Mouse (Mus musculus) B cell, adult (primary cell): Measurements from ENCODE around the gene Drosha. TPM values are rescaled to one million over a fixed set of nuclear protein-coding genes. Genes with fewer than 3 reads are reported as not detected.

Experiments used
- total RNA-seq: library from RNA; stranded (reverse); gene quantifications from 4 replicates; pipeline ENCODE4 v1.2.4, GENCODE M21; 2023; ENCODE audit not compliant: inconsistent age

Drosha gene
- 20.2 to 25.1 TPM (median 22.8 TPM) in 4 replicates for total RNA-seq

DNA sequence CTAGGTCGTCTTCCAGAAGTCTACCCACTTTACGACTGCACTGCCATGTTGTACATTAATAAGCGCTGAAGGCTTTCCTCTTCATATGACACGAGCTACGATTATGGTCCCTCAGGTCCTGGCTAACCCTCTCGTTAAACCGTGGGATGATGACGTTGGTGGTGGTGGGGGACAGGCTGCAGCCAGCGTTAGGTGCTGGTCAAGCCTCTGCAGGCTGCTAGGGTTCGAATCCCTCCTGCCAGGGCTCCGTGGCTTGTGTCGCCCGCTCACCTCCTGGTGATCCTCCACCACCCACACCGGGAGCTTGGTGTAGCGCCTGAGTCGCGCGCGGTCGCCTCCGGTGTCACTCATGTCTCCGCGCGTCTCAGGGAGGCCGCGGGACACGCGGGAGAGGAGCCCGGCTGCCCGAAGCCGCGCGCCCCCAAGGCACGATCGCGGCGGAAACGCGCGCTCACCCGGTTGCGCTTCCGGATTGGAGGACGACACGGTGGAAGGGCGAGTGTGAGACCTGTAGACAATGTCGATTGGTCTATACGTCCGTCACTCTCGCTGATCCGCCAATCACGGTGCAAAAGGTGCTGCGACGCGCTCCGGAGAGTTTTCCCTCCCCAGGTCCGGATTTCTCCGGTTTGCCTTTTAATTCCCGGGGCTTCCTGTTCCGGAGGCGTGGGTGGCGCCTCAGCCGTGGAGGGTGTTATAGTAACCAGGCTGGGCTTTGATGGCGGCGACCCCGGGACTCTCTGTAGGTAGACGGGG is at the start of gene Drosha, which contains the start of gene 6030458C11Rik:
Gene Drosha (plus strand): TSS at position 619 of the 756 bp plus-strand sequence.
Gene 6030458C11Rik (minus strand): TSS at position 453 of the 756 bp plus-strand sequence.

Other genes starting within 250 kb of the Drosha start
- 21.9 to 26.7 TPM (median 25.4 TPM) in 4 replicates for gene Pdzd2, start 84.9 kb upstream of the Drosha start, total RNA-seq
- 9.7 to 11.0 TPM (median 10.4 TPM) in 4 replicates for gene 6030458C11Rik, start 166 bp upstream of the Drosha start, total RNA-seq